Mouse (Mus musculus): ENCODE measurements around the gene Stn1.

Gene Stn1

GRCm38 (mm10) chr19:47507128-47508121 is 29.9 kb downstream of the Stn1 start:
- DNase-seq = peak; percentile 58

- DNase-seq = no peak
Observed at GRCm38 (mm10) chr19:47503625-47504024, 33.7 kb downstream of the Stn1 start.

DNA sequence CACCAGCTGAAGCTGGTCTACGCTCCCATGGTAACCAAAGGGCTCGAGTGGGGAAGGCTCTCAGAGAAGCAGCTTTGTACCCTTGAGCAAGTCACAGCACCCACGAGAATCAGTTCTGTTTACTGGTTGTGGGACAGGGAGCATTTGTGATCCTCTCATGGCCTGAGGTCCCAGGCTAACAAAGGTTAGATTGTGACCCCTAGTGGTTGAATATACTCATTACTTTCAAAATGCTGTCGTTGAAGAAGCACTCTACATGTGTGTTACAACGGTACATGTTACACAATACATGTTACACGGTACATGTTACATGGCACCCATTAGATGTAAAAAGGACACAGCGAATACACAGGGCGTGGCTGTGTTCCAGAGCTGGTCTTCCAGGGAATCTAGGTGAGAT is 34.7 kb downstream of the Stn1 start:
- no peak for DNase-seq

GRCm38 (mm10) chr19:47500389-47501011 is 36.8 kb downstream of the Stn1 start:
- DNase-seq = no peak

GRCm38 (mm10) chr19:47499841-47500240 is 37.5 kb downstream of the Stn1 start:
- no peak for DNase-seq

DNA sequence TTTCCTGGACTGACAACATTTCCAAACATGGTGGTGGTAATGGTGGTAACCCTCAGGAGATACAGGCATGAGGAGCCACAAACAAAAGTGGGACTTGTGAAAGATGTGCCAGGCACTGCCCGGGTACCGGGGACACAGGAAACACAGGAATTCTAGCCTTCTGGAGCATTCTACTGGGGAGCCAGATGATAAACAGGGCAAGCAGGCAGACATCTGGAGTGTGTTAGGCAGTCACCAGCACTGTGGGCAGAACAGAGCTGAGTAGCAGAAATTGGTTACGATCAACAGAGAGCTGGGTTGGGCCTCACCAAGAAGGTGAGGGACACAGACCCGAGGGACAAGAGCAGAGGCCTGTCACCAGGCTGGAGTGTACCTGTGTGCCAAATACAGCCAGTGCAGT is 38.4 kb downstream of the Stn1 start:
- DNase-seq = no peak

DNA sequence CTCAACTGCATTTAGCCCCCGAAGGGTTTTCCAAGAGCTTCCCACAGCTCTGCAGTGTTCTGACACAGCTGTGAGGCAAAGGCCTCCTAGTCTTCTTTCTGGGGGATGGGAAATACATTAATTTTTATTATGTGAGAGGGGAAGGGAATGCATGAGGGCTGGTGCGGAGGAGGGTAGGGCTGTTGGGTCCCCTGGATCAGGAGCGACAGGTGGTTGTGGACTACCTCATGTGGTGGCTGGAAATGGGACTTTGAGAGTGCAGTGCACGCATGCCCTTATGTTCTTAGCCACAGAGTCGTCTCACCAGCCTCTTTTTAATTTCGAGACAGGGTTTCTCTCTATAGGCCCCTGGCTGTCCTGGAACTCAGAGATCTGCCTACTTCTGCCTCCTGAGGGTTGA is 39.6 kb downstream of the Stn1 start:
- DNase-seq = no peak

DNA sequence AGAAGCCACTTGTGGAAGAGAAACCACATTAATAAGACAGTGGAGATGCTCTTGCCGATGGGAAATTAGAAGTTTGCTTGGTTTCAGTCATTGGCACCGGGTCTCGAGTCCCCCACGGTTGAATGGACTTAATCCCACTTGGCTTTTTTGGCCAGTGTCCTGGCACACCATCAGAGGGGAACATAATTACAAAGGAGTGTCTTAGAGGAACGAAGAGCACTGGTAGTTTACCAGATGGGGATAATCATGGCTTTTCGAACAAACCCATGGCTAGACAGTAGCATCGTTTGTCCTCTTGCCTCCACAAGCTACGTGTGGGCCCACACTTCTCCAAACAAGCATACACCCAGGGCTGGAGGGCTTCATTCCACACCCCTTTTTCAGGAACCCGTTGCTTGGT is 40.0 kb downstream of the Stn1 start:
- no peak for DNase-seq

DNA sequence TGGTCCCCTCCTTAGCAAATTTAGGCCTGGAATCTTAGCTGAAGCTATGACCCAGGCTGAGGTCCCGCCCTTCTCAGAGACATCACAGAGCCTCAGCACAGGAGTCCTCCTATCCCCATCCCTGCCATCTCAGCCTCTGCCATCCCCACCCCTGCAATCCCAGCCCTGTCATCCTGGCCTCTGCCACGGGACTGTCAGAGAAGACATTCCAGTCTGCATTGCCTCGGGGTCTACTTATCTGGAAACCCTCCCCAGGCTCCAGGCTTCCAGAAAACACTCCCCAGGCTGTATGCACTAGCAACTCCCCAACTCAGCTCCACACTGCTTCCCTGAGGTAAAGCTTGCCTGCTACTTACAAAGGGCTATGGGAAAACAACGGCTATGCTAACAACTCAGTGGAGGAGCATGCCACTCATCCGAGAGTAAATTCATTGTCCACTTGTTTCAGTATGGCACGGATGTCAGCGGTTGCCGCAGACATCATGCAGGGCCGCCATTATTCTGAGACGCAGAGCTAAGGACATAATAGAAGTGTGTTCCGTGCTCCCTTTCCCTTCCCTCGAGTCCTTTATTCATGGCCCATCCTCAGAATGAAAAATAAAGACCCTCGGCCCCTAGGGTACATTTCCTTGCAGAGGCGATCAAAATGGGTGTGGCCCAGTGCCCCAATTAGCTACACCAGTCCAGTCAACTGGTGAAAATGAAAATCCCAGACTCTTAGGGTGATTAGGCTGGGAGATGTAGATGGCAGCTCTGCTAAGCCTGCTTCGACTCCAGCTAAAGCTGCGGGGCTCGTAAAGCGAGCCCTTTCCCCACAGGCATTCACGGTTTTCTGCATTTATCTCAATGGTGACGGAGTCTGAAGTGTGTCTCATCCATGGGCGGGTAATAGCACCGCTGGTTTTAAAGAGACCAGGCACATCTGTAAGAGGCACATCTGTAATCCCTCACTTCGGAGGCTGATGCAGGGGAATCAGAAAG is 44.0 kb downstream of the Stn1 start:
- no peak for DNase-seq

GRCm38 (mm10) chr19:47492422-47492821 is 44.9 kb downstream of the Stn1 start:
- no peak for DNase-seq

DNA sequence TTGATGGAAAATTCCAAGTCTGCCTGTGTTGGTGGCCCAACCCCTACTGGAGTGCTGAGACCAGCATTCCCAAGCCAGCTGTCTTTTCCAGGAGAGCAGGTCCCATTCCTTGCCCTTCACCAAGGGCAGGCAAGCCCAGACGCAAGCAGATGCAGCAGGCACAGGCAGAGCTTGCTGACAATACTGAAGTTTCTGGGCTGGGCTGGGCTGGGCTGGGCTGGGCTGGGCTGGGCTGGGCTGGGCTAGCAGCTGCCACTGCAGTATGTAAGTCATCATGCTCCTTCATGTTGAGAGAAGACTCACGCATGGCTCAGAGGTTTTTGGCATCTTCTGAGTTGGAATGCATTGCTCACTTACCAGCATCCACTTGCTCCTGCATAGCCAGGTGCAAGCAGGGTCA is 45.5 kb downstream of the Stn1 start:
- no peak for DNase-seq

DNA sequence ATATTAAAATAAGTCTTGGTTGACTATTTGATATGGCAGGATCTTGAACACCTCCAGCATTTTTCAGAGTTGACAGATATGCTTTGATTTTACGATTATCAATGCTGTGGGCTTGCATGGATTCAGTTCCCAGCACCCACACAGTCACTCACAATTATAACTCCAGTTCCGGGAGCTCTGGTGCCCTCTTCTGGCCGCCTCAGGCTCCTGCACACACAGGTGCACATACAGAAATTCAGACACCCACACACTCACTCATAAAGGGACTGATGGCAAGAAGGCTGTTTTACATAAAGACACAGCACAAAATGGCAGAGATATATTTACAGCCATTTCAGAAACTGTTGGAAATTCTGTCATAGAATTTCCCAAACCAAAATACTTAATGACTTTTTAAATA is 48.1 kb downstream of the Stn1 start:
- no peak for DNase-seq

DNA sequence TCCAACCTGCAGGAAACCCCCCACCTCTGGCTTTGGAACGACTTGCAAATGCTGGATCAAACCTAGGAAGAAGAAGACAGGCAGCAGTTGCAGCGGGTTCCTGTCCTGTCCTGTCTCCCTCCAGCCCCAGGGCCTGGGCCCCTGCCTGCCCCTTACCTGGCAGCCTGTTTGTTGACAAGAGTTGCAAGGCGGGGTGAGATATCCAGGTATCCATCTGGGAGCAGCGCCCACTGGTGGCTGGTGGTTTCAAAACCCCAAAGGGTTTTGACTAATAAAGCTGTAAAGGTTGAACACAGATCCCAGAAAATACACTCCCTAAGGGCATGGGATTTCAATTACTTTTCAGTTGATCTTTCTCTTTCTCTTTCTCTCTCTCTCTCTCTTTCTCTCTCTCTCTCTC is 49.1 kb downstream of the Stn1 start:
- DNase-seq = no peak

GRCm38 (mm10) chr19:47487572-47487971 is 49.7 kb downstream of the Stn1 start:
- DNase-seq = no peak

DNA sequence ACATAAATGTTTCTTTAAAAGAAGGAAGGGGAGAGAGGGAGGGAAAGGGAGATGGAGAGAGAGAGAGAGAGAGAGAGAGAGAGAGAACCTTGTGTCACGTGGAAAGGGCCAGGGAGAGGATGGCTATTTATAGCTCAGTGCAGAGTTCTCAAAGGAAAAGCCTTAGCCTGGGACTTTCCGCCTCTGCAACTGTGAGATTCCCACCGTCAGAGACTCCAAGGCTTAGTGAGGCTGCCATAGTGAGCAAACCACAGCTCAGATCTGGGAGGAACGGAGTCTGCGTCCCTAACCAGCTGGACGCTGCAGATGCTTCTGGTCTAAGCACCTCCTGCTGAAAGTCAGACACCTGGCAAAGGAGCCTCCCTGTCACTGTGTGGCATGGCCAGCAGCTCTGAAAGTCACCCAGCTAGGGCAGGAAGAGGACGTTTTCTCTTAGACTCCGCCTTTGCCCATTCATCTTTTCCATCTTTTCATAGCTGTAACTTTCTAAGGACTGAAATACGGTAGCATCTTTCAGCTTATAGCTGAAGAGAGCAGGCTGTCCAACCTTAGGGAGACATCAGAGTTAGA is 51.2 kb downstream of the Stn1 start:
- DNase-seq = no peak

- no peak for DNase-seq
Observed at GRCm38 (mm10) chr19:47484110-47484509, 53.2 kb downstream of the Stn1 start.

GRCm38 (mm10) chr19:47483346-47483745 is 54.0 kb downstream of the Stn1 start:
- DNase-seq = no peak

- no peak for DNase-seq
Observed at GRCm38 (mm10) chr19:47473453-47473852, 63.9 kb downstream of the Stn1 start.

DNA sequence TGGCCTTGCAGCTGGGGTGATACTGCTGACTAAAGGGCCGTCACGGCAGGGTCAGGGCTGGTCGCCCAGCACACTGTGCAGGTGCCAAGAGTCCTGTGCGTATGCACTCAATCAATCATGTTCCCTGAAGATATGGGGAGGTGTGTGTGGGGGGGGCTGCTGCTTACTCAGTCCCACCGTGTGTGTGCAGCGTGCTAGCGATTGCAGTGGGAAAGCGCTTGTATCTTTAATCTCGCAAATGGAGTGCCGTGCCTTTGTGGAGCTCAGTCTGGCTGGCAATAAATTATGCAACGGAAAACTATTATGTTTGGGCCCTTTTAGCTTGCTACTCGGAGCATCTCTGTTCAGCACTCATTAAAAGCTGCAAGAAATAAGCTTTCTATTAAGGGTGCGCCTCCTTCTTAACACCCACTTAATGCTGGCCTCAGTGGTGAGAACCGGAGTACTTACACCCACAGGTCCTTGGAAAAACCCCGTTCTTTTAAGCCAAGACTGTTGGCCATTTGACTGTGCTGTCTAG is 64.4 kb downstream of the Stn1 start:
- no peak for DNase-seq

- DNase-seq = no peak
Observed at GRCm38 (mm10) chr19:47471808-47472207, 65.5 kb downstream of the Stn1 start.

DNA sequence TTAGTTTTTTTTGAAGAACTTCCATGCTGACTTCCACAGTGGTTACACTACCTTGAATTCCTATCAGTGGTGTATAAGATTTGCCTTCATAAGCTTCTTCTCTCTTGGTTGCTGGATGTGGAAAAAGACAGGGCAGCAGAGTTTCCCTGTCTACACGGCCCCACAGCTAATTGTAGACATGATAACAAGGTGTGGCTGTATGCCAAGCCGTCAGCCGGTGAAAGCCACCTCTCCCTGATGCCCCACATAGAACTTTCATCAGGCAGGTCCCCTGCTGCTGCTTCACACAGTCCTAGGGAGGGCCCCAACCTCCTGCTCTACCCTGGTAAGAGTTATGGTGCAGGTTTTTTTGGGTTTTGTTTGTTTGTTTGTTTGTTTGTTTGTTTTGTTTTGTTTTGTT is 68.6 kb downstream of the Stn1 start:
- DNase-seq = no peak

GRCm38 (mm10) chr19:47466775-47467174 is 70.5 kb downstream of the Stn1 start:
- no peak for DNase-seq
